Mouse (Mus musculus) liver, embryonic 13.5 days (tissue): ENCODE results near the gene Map4k2. TPM values are rescaled to one million over a fixed set of nuclear protein-coding genes. Genes with fewer than 3 reads are reported as not detected.
A peak's percentile ranks its signal among the peaks of the same experiment; 100 is the strongest.

Experiments
- ATAC-seq: fragments of 200-750 bp; cut with Nextera tagmentation; 2 replicates; pipeline ENCODE4 v1.8.0; 2017; ENCODE audit warnings: low read depth, mild to moderate bottlenecking, moderate number of reproducible peaks, moderate library complexity
- DNase-seq: peaks from one replicate; pipeline ENCODE4 v3.0.0; 2022
- H3K27ac ChIP-seq: fragments of 300-500 bp; sonication (generic); 2 replicates; pipeline ENCODE4 v1.5.1; 2015; ENCODE audit warnings: moderate library complexity, mild to moderate bottlenecking, inconsistent platforms
- H3K27me3 ChIP-seq: fragments of 300-500 bp; sonication (generic); 2 replicates; pipeline ENCODE4 v1.6.1; 2015; ENCODE audit warnings: mild to moderate bottlenecking, inconsistent platforms
- H3K36me3 ChIP-seq: fragments of 300-500 bp; sonication (generic); 2 replicates; pipeline ENCODE4 v1.6.1; 2015; ENCODE audit warnings: mild to moderate bottlenecking, inconsistent platforms
- H3K4me1 ChIP-seq: fragments of 300-500 bp; sonication (generic); replicated peaks from 2 replicates; pipeline ENCODE4 v1.6.1; 2015; ENCODE audit warnings: inconsistent platforms
- H3K4me2 ChIP-seq: fragments of 300-500 bp; sonication (generic); 2 replicates; pipeline ENCODE4 v1.6.1; 2015; ENCODE audit warnings: inconsistent platforms, mild to moderate bottlenecking, moderate library complexity
- H3K4me3 ChIP-seq: fragments of 300-500 bp; sonication (generic); replicated peaks from 2 replicates; pipeline ENCODE4 v1.5.1; 2015; ENCODE audit warnings: mild to moderate bottlenecking, inconsistent platforms
- H3K9ac ChIP-seq: fragments of 300-500 bp; sonication (generic); 2 replicates; pipeline ENCODE4 v1.6.1; 2015; ENCODE audit warnings: mild to moderate bottlenecking, inconsistent platforms
- H3K9me3 ChIP-seq: fragments of 300-500 bp; sonication (generic); replicated peaks from 2 replicates; pipeline ENCODE4 v1.6.1; 2016; ENCODE audit warnings: inconsistent platforms
- WGBS: fragments of 180-500 bp; shearing (Covaris S2); methylation state at CpG from one replicate; pipeline ENCODE4 v1.1.7; 2015; ENCODE audit not compliant: insufficient replicate concordance; 5-methylcytosine and 5-hydroxymethylcytosine counted together
- polyA plus RNA-seq: library from polyadenylated mRNA; unstranded; fragments of >200 nt; fragmentation: Nextera tagmentation; extraction: Ambion mirVana; gene quantifications from 2 replicates; pipeline ENCODE4 v1.2.1, GENCODE M21; 2015

Gene Map4k2
- polyA plus RNA-seq, 1 experiment from 2014 or later, result 4.5 TPM

DNA sequence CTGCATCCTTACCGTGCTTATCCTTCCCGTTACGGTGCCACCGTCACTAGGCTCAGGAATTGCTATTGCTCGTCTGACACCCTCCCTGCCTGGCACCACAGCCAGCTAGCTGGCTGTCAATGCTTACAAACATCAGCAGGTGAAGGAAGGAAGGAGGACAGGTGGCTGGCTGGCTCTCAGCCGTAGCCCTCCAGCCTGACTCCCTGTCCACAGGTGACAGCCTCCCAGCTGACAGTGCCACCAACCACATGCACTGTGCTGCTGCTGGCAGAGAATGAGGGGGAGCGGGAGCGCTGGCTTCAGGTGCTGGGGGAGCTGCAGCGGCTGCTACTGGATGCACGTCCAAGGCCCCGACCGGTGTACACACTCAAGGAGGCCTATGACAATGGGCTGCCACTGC is 22.8 kb upstream of the Map4k2 start:
- DNase-seq (no peak), ATAC-seq (no peak)
- Histone ChIP-seq H3K4me2 (no peak overlapping the region), H3K27ac (no peak overlapping the region), H3K9ac (no peak overlapping the region), H3K36me3 (peaks cover 91% of the 10 kb centered on the region), H3K9me3 (no peaks in the 10 kb centered on the region), H3K4me1 (peaks cover 9% of the 10 kb centered on the region), H3K27me3 (no peaks in the 10 kb centered on the region), H3K4me3 (no peak overlapping the region)
- 83% methylated on average over 12 of the region's 12 CpGs for WGBS

- DNase-seq, result no peak
- no peak overlapping the region for H3K9ac ChIP-seq
- no peak overlapping the region for H3K4me3 ChIP-seq
- peaks cover 63% of the 10 kb centered on the region for H3K36me3 ChIP-seq
- ATAC-seq, result no peak
- WGBS, result 60% methylated on average over 8 of the region's 8 CpGs
- no peaks in the 10 kb centered on the region for H3K9me3 ChIP-seq
- H3K27me3 ChIP-seq, result no peaks in the 10 kb centered on the region
- peaks cover 9% of the 10 kb centered on the region for H3K4me1 ChIP-seq
- no peak overlapping the region for H3K27ac ChIP-seq
- H3K4me2 ChIP-seq, result no peak overlapping the region
These were observed 19.6 kb upstream of the Map4k2 start for GRCm38 (mm10) chr19:6321358-6321757.

DNA sequence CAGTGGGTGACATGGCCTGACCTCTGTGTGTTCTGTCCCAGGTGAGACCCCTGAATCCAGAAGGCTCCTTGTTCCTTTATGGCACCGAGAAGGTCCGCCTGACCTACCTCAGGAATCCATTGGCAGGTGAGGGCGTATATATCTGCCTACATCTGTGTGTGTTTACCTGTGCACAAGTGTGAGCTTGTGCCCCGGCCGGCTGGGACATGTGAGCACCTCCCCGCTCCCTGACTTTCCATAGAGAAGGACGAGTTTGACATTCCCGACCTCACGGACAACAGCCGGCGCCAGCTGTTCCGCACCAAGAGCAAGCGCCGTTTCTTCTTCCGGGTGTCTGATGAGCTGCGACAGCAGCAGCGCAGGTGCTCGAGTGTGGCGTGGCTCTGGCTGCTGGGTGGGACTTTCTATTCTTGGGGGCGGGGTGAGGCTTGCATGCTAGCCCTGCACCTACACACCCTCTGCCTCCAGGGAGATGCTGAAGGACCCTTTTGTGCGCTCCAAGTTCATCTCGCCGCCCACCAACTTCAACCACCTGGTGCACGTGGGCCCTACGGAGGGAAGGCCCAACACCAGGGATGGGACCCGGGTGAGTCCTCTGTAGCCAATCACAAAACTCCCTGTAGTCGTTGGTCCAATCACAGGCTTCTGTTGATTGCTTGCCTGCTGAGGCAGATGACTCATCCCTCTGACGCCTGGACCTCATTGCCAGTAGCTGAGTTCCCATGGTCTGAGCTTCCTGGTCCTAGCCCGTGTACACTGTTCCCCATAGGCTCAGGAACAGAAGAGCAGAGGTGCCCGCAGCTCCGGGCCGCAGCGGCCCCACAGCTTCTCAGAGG is 18.9 kb upstream of the Map4k2 start:
- WGBS, result 80% methylated on average over 33 of the region's 33 CpGs
- no peak overlapping the region for H3K27ac ChIP-seq
- no peak overlapping the region for H3K4me3 ChIP-seq
- H3K36me3 ChIP-seq, result peaks cover 56% of the 10 kb centered on the region
- H3K9me3 ChIP-seq, result no peaks in the 10 kb centered on the region
- H3K9ac ChIP-seq, result no peak overlapping the region
- H3K4me2 ChIP-seq, result no peak overlapping the region
- ATAC-seq (no peak), DNase-seq (no peak)
- H3K4me1 ChIP-seq, result peaks cover 9% of the 10 kb centered on the region
- no peaks in the 10 kb centered on the region for H3K27me3 ChIP-seq

GRCm38 (mm10) chr19:6324751-6325150 is 16.2 kb upstream of the Map4k2 start:
- no peak overlapping the region for H3K27ac ChIP-seq
- H3K4me1 ChIP-seq, result peaks cover 9% of the 10 kb centered on the region
- no peaks in the 10 kb centered on the region for H3K27me3 ChIP-seq
- ATAC-seq, result no peak
- no peak overlapping the region for H3K4me3 ChIP-seq
- H3K4me2 ChIP-seq, result no peak overlapping the region
- H3K36me3 ChIP-seq, result peaks cover 30% of the 10 kb centered on the region
- no peak for DNase-seq
- no peaks in the 10 kb centered on the region for H3K9me3 ChIP-seq
- H3K9ac ChIP-seq, result no peak overlapping the region
- 74% methylated on average over 9 of the region's 9 CpGs for WGBS

DNA sequence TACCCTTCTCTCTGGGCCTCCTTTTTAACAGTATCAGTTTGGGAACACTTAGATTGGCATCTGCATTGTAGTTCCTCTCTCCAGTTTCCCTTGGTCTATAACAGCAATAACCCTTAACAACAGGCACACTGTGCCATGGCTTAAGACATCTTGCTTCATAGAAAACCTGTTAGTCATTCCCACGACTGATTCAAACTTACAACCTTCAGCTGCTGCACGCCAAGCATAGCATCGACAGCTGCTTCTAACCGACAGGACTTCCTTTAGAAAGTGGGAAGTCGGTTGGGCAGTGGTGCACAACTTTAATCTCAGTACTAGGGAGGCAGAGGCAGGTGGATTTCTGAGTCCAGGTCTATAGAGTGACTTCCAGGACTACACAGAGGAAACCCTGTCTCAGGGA is 9.8 kb upstream of the Map4k2 start:
- ATAC-seq (no peak), DNase-seq (no peak)
- Histone ChIP-seq H3K4me3 (no peak overlapping the region), H3K9me3 (no peaks in the 10 kb centered on the region), H3K9ac (peak overlapping the region; percentile 28; the same call in 1 of the 2 replicates), H3K27ac (0 out of 2 replicates have a peak overlapping the region, but pooled peaks have one; percentile 3), H3K36me3 (no peaks in the 10 kb centered on the region), H3K4me1 (peaks cover 36% of the 10 kb centered on the region), H3K27me3 (no peaks in the 10 kb centered on the region), H3K4me2 (peak overlapping the region; percentile 54)
- WGBS, result 16% methylated on average over 5 of the region's 5 CpGs

- Histone ChIP-seq H3K9me3 (no peaks in the 10 kb centered on the region), H3K27me3 (no peaks in the 10 kb centered on the region), H3K4me1 (peaks cover 44% of the 10 kb centered on the region), H3K27ac (no peak overlapping the region), H3K9ac (0 out of 2 replicates have a peak overlapping the region, but pooled peaks have one; percentile 28), H3K4me3 (0 out of 2 replicates have a peak overlapping the region, but pooled peaks have one; percentile 15), H3K36me3 (peaks cover 3% of the 10 kb centered on the region), H3K4me2 (peak overlapping the region; percentile 54)
- DNase-seq (peak; percentile 54), ATAC-seq (no peak)
- WGBS, result 25% methylated on average over 13 of the region's 13 CpGs
These were observed 9.0 kb upstream of the Map4k2 start for GRCm38 (mm10) chr19:6331719-6332516.

GRCm38 (mm10) chr19:6333761-6334595 is 7.0 kb upstream of the Map4k2 start:
- H3K4me3 ChIP-seq, result peak overlapping the region; percentile 83
- H3K27me3 ChIP-seq, result no peaks in the 10 kb centered on the region
- peak overlapping the region; percentile 92 for H3K9ac ChIP-seq
- WGBS, result 62% methylated on average over 9 of the region's 9 CpGs
- peaks cover 53% of the 10 kb centered on the region for H3K4me1 ChIP-seq
- ATAC-seq, result peak; percentile 3; the same call in 1 of the 2 replicates
- H3K36me3 ChIP-seq, result peaks cover 24% of the 10 kb centered on the region
- DNase-seq, result no peak
- H3K9me3 ChIP-seq, result no peaks in the 10 kb centered on the region
- H3K27ac ChIP-seq, result peak overlapping the region; percentile 79
- peak overlapping the region; percentile 98 for H3K4me2 ChIP-seq

DNA sequence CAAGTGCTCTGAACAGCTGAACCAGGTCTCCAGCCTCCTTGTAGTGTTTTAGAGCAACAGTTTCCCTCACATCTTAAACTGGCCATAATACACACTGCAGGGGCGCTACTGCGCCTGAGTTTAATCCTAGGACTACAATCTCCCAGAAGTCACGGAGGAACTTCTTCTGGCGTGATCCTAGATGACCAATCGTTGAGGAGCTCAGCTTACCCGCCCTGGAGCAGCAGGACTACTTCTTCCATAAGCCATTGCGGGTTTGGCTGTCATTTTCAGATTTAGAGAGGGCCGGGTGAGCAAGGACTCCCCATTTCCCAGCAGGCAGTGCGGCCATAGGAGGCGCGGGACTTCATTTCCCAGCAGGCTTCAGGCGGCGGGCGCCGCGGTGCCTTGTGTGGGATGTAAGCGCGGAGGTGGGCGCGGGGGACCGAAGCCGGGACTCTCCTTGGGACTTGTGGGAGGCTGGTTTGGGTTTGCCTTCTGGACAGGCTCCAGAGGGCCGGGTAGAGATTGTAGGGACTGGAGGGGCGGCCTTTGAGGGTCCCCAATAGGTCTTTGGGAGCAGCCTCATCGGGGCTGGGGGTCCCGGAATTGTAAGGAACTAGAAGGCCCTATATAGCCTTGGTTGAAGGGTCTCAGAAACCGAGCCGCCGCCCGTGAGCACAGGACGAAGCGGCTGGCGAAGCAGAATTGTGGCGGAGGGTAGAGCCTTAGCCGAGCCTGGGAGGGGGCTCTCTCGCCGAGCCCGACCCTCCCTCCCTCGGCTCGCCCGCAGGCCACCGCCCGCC is 6.1 kb upstream of the Map4k2 start, which contains the start of gene Men1:
Gene Men1, plus strand, starts transcription at position 307 of the 785 bp plus-strand sequence.
- Histone ChIP-seq H3K9me3 (no peaks in the 10 kb centered on the region), H3K36me3 (peaks cover 33% of the 10 kb centered on the region), H3K27ac (peak within 1 kb of the TSS; percentile 79), H3K4me3 (peak within 1 kb of the TSS; percentile 83), H3K9ac (peak within 1 kb of the TSS; percentile 92), H3K27me3 (no peaks in the 10 kb centered on the region), H3K4me1 (peaks cover 62% of the 10 kb centered on the region), H3K4me2 (peak within 1 kb of the TSS; percentile 98)
- under 1% methylated on average over 43 of the region's 43 CpGs for WGBS
- DNase-seq (peak; percentile 88), ATAC-seq (peak; percentile 88)

DNA sequence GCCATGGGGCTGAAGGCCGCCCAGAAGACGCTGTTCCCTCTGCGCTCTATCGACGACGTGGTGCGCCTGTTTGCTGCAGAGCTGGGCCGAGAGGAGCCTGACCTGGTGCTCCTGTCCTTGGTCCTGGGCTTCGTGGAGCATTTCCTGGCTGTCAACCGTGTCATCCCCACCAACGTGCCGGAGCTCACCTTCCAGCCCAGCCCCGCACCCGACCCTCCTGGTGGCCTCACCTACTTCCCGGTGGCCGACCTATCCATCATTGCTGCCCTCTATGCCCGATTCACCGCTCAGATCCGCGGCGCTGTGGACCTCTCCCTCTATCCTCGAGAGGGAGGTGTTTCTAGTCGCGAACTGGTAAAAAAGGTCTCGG is 5.5 kb upstream of the Map4k2 start:
- WGBS, result under 1% methylated on average over 25 of the region's 25 CpGs
- Histone ChIP-seq H3K4me2 (peak overlapping the region; percentile 98), H3K9me3 (no peaks in the 10 kb centered on the region), H3K36me3 (peaks cover 35% of the 10 kb centered on the region), H3K9ac (peak overlapping the region; percentile 92), H3K4me3 (peak overlapping the region; percentile 83), H3K4me1 (peaks cover 68% of the 10 kb centered on the region), H3K27ac (peak overlapping the region; percentile 79), H3K27me3 (no peaks in the 10 kb centered on the region)
- DNase-seq, result no peak
- 0 out of 2 replicates have a peak, but pooled peaks have one; percentile 1 for ATAC-seq

DNA sequence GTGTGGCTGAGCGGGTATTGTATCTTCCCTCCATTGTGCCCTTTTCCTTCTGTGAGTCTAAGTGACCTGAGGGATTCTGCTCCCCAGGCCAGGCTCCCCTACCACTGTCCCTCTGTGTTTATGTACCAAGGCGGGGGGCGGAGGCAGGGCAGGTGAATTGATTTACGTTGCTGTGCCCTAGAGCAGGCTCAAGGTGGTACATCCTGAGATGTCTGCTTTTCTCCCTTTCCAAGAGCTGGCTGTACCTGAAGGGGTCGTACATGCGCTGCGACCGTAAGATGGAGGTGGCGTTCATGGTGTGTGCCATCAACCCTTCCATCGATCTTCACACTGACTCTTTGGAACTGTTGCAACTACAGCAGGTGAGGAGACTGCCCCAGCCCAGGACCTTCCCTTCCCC is 4.0 kb upstream of the Map4k2 start:
- H3K4me2 ChIP-seq, result peak overlapping the region; percentile 98
- H3K9ac ChIP-seq, result 0 out of 2 replicates have a peak overlapping the region, but pooled peaks have one; percentile 92
- 0 out of 2 replicates have a peak overlapping the region, but pooled peaks have one; percentile 83 for H3K4me3 ChIP-seq
- H3K9me3 ChIP-seq, result no peaks in the 10 kb centered on the region
- 0 out of 2 replicates have a peak overlapping the region, but pooled peaks have one; percentile 0 for H3K27ac ChIP-seq
- 87% methylated on average over 10 of the region's 10 CpGs for WGBS
- H3K4me1 ChIP-seq, result peaks cover 69% of the 10 kb centered on the region
- no peaks in the 10 kb centered on the region for H3K27me3 ChIP-seq
- DNase-seq (no peak), ATAC-seq (no peak)
- peaks cover 35% of the 10 kb centered on the region for H3K36me3 ChIP-seq
